Mouse (Mus musculus): ENCODE measurements around the gene Ush1g.

GRCm38 (mm10) chr11:115265771-115266399 is 56.0 kb downstream of the Ush1g start:
- TF ChIP-seq EP300 (IDR thresholded peaks at IDR 0.05; ENCODE audit: low read depth) (no peak), CTCF (IDR thresholded peaks at IDR 0.05; ENCODE audit: low read depth) (no peak)

Data from liver, postnatal 0 days (tissue).